Mouse (Mus musculus): ENCODE results near the gene Cftr.

Gene Cftr

DNA sequence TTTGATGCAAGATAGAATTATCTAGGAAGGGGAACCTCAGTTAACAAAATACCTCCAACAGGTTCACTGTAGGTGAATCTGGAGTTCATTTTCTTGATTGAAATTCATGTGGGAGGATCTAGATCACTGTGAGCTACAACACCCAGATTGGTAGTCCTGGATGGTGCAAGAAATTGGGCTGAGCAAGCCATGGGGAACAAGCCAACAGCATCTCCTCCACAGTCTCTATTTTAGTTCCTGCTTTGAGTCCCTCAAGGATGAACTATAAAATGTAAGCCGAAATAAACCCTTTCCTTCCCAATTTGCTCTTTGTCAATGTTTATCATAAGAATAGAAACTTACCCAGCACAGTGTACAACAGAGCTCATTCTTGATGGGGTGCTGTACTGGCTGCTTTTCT, 152.5 kb downstream of the Cftr start:
- 49% methylated on average over 1 of the region's 1 CpGs for WGBS

DNA sequence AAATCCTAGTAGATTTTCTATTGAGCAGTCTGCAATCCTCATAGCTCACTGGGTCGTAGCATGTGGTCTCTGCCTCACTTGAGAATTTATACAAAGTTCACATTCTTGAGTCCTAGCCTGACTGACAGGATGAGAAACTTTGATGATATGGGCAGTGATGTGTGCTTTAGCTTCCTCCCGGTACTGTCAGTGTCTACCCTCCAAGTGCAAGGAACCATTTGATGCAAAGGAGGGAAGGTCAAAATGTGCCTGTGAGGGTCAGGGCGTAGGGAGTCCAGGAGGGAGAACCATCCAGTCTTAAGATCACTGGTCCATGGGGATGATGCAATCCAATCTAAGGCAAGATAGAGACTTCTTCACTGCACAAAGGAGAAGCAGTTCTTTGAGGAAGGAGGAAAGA, 164.9 kb downstream of the Cftr start:
- WGBS, result 85% methylated on average over 3 of the region's 3 CpGs

DNA sequence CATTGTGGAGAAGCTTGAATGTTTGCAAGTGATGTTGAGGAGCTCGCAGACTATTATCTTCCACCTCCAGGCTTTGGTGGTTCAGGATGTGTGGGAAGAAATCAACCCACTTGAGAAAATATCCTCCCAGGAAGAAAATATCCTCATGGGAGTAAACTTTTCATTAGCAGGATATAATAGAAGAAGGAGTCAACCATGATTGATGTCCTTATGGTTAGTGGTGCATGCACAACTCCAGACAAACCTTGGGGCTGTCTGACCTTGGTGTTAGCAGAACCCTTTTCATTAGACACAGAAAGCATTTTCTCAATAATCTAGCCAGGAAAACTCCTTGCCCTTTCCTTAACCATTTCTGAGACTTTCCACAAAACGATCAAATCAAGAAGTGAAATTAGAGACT, 173.8 kb downstream of the Cftr start:
- WGBS, result 88% methylated on average over 2 of the region's 2 CpGs

DNA sequence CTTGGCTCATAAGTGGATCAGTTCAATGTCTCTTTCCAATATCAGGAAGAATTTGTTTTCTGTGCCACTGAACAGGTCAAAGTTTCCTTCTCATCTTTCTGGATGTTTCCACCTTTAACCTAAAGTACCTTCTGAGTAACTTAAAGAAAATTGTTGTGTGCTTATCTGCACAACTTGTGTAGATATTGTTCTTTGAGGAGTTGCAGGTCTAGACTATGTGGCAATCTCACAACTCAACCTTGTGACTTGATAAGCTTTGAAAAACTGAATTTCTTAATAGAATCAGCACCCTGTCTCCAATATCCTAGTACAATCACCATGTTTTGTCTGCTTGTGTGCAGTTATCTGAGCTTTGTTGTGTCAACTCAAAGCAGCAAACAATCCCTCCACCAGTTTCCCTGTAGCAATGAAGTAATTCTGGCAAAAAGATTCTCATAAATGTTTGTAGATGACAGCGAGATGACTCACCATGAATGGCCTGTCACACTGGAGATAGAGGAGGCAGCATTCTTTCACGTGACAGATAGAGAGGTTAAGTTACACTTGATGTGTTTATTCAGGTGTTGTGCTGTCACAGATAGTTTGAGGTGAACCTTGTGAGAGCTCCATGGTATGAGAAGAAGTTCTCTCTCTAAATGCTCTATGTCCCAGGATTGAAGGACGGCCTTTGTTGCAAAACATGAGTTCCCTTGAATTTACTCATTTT, 178.8 kb downstream of the Cftr start:
- 79% methylated on average over 3 of the region's 3 CpGs for WGBS

DNA sequence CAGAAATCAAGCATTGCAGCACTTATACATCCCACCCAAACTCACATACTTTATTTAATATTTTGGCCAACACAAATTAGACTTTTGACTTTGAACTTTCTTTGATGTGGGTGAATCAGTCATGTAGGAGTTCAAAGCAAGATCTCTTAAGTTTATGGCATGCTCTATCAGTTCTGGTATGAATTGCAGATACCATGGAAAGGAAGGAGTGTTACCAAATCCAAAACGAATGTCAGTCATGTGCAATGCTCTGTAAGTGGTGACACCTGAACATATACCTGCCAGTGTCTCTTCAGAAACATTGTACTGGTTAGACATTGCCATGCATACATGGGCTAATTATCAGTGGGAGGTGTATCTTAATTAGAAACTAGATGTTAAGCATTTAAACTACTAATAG, 189.7 kb downstream of the Cftr start:
- 75% methylated on average over 1 of the region's 1 CpGs for WGBS

DNA sequence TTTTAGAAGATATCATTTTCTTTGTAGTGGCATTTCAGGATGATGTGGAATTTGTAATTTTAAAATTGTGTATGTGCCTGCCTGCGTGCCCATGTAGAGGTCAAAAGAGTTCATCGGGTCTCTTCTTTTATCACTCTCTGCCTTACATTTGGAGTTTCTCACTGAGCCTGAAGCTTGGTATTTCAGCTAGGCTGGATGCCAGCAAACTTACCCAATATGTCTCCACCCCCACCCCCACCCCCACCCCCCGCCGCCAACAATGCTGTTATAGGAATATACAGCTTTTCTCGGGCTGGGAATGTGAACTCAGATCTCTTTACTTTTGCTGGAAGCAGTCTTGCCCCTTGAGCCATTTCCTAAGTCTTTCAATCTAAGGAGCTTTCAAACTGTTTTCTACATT, 191.7 kb downstream of the Cftr start:
- 46% methylated on average over 5 of the region's 5 CpGs for WGBS

DNA sequence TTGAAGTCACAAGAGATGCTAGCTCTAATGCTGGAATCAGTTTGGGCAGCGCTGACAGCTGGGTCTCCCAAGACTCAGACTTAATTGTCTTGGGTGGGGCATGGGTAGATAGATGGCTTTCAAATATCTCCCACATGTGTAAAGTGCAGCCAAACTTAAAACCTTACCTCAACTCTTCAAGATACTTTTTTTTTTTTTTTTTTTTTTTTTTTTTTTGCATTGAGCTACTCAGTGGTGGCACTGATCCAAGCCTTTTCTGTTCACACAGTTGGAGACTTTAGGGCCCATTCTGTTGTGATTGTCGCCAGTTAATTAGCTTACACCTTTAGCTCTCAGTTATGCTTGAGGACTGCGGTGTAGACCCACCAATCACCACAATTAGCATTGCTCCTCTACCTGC, 198.6 kb downstream of the Cftr start:
- WGBS, result 54% methylated on average over 3 of the region's 3 CpGs

DNA sequence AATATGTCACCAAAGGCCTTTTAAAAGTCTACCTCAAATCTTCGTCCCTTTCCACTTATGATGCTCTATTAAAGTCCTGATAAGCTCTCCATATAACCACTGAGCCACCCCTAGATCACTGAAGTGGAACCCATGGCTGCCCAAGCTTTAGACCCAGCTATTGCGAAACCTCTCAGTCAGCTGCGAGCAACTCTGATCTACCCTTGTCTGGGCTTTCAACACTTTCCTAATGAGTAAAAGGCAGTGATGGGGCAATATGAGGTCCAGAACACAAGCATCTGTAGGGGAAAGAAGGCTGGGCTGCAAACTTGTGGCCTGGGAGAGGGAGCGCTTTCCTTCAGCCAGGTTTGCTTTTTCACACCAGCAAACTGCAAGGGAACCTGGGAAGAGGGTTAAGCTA, 199.2 kb downstream of the Cftr start:
- WGBS, result 90% methylated on average over 4 of the region's 4 CpGs

Data from cerebral cortex, adult 2 months (tissue).